Mouse (Mus musculus) heart, adult 2 months (tissue): Measurements from ENCODE around the gene Kdm3a. TPM values are rescaled to one million over a fixed set of nuclear protein-coding genes. Genes with fewer than 3 reads are reported as not detected.

Experiments
- DNase-seq, 2 experiments: peaks; one replicate each; pipeline ENCODE4 v3.0.0; 2021
- H3K27ac ChIP-seq: fragments of 200-600 bp; 2 replicates; pipeline ENCODE4 v1.8.1; 2022
- H3K27me3 ChIP-seq: fragments of 200-500 bp; 2 replicates; pipeline ENCODE4 v1.6.1; 2012; ENCODE audit warnings: mild to moderate bottlenecking, low read length, inconsistent platforms, mixed read lengths; ENCODE audit not compliant: control insufficient read depth, insufficient read depth
- H3K36me3 ChIP-seq: fragments of 200-500 bp; 2 replicates; pipeline ENCODE4 v1.6.1; 2012; ENCODE audit warnings: low read length, inconsistent platforms; ENCODE audit not compliant: control insufficient read depth, insufficient read depth
- H3K4me1 ChIP-seq: fragments of 200-500 bp; 2 replicates; pipeline ENCODE4 v1.6.1; 2011; ENCODE audit warnings: low read length; ENCODE audit not compliant: control insufficient read depth, insufficient read depth
- H3K4me3 ChIP-seq: fragments of 200-600 bp; 2 replicates; pipeline ENCODE4 v1.8.1; 2022
- H3K79me2 ChIP-seq: fragments of 200-500 bp; replicated peaks from 2 replicates; pipeline ENCODE4 v1.6.1; 2012; ENCODE audit warnings: mild to moderate bottlenecking, inconsistent platforms, low read length, moderate library complexity, mixed read lengths; ENCODE audit not compliant: control insufficient read depth, insufficient read depth
- H3K9ac ChIP-seq: fragments of 200-500 bp; 2 replicates; pipeline ENCODE4 v1.6.1; 2012; ENCODE audit warnings: low read depth, mild to moderate bottlenecking, control low read depth, inconsistent platforms, low read length, mixed read lengths
- CTCF ChIP-seq: fragments of 200-600 bp; IDR thresholded peaks from 2 replicates; pipeline ENCODE4 v1.8.1; 2022; ENCODE audit warnings: antibody characterized with exemption, mild to moderate bottlenecking, moderate library complexity
- EP300 ChIP-seq: fragments of 200-500 bp; IDR thresholded peaks from 2 replicates; pipeline ENCODE4 v1.6.1; 2011; ENCODE audit warnings: low read depth, low read length, control low read depth; ENCODE audit not compliant: insufficient read depth
- POLR2A ChIP-seq: fragments of 200-500 bp; IDR thresholded peaks from 2 replicates; pipeline ENCODE4 v1.6.1; 2011; ENCODE audit warnings: mild to moderate bottlenecking, low read depth, low read length, control low read depth; ENCODE audit not compliant: insufficient read depth
- WGBS: fragments of 180-500 bp; shearing (Covaris S2); methylation state at CpG from one replicate; pipeline ENCODE4 v1.1.7; 2018; 5-methylcytosine and 5-hydroxymethylcytosine counted together
- intact Hi-C: fragments of 180-260 bp; cut with DNase I; formaldehyde crosslinking; loops from one replicate; pipeline ENCODE4 v1.15.1; 2025
- polyA plus RNA-seq: library from polyadenylated mRNA; depleted of rRNA; stranded (reverse); fragments of >200 nt; gene quantifications from 2 replicates; pipeline ENCODE4 v1.2.3, GENCODE M21; 2012; rRNA removed
- total RNA-seq, 2 experiments: library from RNA; stranded (reverse); gene quantifications; 2 replicates each; pipeline ENCODE4 v1.2.3; 2021

Kdm3a gene
- total and polyA plus RNA-seq, 3 experiments: 8.2 to 18.2 (median 17.7) TPM

DNA sequence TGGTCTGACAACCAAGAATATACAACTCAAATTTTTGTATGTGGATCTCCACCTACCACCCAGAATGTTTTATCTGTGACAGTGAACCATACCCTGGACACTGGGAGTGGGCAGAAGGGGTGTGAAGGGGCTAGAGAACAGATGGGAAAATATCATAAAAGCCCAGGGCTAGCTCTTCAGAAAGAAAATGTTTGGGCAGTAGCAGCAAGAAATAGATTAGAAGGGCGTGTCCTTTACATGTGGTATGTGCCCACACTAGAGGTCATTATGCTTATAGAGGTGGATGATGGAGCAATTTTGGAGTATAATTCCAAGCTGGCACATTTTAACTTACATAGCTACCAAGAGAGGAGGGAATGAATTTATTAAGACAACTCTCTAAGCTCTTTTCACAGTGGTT, 57.4 kb downstream of the Kdm3a start:
- H3K27ac ChIP-seq: no peak overlapping the region
- H3K27me3 ChIP-seq: no peaks in the 10 kb centered on the region
- DNase-seq: no peak
- intact Hi-C loops: no loop called here
- no peak overlapping the region for H3K9ac ChIP-seq
- TF ChIP-seq POLR2A (no peak), CTCF (no peak), EP300 (no peak)
- no peaks in the 10 kb centered on the region for H3K79me2 ChIP-seq
- H3K4me1 ChIP-seq: no peaks in the 10 kb centered on the region
- H3K4me3 ChIP-seq: no peak overlapping the region
- H3K36me3 ChIP-seq: no peaks in the 10 kb centered on the region
- 98% methylated on average over 1 of the region's 1 CpGs for WGBS

DNA sequence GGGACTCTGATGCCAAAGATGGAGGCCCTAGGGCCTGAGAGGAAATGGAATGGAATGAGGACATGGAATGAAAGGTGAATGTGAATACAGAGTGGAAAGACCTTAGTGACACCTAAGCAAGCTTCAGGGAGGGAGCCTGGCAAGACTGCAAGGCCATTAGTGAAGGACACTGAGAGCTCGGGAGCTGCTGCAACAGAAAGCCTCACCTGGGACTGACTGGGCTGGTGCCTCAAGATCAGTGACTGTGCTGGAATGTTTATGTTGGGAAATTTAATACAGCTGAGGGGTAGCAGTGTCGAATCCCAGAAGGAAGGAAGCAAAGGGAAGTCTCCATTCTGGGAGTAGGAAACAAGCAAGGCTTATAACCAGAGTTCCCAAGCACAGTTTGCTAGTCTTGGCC, 63.8 kb downstream of the Kdm3a start:
- no peak overlapping the region for H3K9ac ChIP-seq
- no peaks in the 10 kb centered on the region for H3K79me2 ChIP-seq
- no peak overlapping the region for H3K4me3 ChIP-seq
- DNase-seq: no peak
- no peak overlapping the region for H3K27ac ChIP-seq
- H3K36me3 ChIP-seq: no peaks in the 10 kb centered on the region
- intact Hi-C loops: no loop called here
- no peaks in the 10 kb centered on the region for H3K27me3 ChIP-seq
- WGBS: 58% methylated on average over 2 of the region's 2 CpGs
- TF ChIP-seq POLR2A (no peak), CTCF (no peak), EP300 (no peak)
- H3K4me1 ChIP-seq: no peaks in the 10 kb centered on the region

DNA sequence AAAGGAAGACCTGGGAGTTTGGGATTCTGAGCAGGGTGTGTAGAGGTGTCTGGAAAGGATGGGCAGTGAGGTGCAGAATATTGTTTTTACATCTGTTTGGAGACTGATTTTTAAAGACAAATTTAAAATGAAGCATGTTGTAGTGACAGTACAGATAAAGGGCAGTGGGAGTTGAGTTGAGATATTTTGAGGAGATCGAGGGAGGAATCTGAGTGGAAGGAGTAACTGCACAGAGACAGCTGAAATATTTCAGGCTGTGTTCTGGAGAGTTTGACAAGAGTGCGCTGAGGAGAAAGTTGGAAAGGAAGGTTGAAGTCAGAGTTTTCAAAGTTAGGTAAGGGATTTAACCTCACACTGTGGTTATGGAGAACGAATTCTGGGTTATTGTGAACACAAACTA, 64.2 kb downstream of the Kdm3a start:
- intact Hi-C loops: no loop called here
- no peak for DNase-seq
- WGBS: 68% methylated on average over 3 of the region's 3 CpGs
- TF ChIP-seq POLR2A: no peak
- no peak for TF ChIP-seq CTCF
- no peak for TF ChIP-seq EP300
- Histone ChIP-seq H3K9ac (no peak overlapping the region), H3K27ac (no peak overlapping the region), H3K27me3 (no peaks in the 10 kb centered on the region), H3K79me2 (no peaks in the 10 kb centered on the region), H3K36me3 (no peaks in the 10 kb centered on the region), H3K4me3 (no peak overlapping the region), H3K4me1 (no peaks in the 10 kb centered on the region)

DNA sequence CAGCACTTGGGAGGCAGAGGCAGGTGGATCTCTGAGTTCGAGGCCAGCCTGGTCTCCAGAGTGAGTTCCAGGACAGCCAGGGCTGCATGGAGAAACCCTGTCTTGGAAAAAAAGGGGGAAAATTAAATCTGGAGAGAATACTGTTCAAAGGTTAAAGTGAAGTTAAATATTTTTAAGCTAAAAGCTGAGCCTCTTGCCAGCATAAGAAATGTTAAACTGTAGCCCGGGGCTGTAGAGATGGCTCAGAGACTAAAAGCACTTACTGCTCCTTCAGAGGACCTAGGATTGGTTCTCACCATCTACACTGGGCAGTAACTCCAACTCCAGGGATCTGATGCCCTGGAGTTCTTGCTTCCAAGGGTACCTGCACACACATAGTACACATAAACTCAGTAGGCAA, 76.0 kb downstream of the Kdm3a start:
- WGBS: 97% methylated on average over 2 of the region's 2 CpGs
- peaks cover 3% of the 10 kb centered on the region for H3K4me1 ChIP-seq
- H3K4me3 ChIP-seq: no peak overlapping the region
- peaks cover 4% of the 10 kb centered on the region for H3K36me3 ChIP-seq
- no peak for DNase-seq
- H3K27ac ChIP-seq: no peak overlapping the region
- no peaks in the 10 kb centered on the region; the same call in 1 of the 2 replicates for H3K79me2 ChIP-seq
- TF ChIP-seq EP300: no peak
- no peaks in the 10 kb centered on the region for H3K27me3 ChIP-seq
- intact Hi-C loops: no loop called here
- H3K9ac ChIP-seq: no peak overlapping the region

DNA sequence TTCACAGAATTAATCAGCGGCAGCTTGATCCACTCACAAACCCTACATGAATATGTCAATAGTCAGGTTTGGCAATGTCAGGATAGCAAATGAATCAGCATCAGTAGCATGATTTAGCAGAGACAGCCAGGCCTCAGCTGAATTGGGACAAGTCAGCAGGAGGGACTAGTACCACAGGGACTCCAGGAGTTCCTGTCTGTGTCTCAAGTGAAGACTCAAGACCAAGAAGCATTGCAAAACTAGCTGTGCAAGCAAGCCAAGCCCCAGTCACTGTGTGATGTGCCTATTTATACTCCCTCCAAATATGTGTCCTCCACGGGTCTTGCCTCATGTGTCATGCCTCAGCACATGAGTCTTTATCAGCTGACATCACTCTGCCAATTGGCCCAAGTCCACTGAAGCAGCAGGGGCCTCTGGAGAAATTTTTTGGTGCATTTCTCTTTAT, 77.3 kb downstream of the Kdm3a start:
- peak; percentile 28 to 56 for DNase-seq

DNA sequence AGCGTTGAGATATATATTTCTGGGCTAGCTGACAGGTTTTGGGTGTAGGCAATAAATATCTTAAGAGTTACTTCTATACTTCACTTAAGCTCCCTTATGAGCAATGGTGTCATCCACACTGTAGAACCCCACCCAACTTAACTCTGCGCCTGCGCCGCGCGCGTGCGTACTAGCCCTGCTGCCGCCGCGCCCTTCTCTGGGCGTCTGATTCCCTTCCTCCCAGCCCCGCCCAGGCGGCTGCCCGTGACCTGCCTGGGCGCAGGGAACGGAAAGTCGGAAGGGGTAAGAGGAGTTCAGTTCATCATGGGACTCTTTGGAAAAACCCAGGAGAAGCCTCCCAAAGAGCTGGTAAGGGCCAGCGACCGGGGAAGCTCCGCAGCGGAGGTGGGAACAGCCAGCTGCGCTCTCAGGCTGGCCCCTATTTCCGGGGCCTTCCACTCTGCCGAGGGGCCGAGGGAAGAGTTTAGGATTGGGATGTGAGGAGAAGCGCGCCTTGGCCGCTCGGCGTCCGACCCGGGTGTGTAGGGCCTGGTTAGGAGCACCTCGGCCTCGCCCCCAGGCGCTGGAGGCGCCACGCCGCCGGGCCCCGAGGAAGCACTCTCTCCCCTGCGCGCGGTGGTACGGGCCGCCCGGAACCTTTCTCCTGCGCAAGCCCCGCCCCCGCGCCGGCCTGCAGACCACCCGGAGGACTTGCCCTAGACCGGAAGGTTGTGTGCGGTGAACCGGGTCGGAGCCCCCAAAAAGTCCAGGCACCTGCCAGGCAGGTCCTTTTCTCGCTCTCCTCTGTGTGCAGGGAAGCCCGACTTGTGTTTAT, 88.9 kb downstream of the Kdm3a start, which contains the start of gene Chmp3:
Gene Chmp3 (plus strand): TSS at position 112 of the 814 bp plus-strand sequence.
- no peaks in the 10 kb centered on the region for H3K36me3 ChIP-seq
- H3K27ac ChIP-seq: peak within 1 kb of the TSS; percentile 100
- WGBS: under 1% methylated on average over 59 of the region's 59 CpGs
- peak; percentile 97 to 99 for DNase-seq
- TF ChIP-seq POLR2A (peak; percentile 93), CTCF (no peak), EP300 (peak; percentile 43; the same call in 1 of the 2 replicates)
- intact Hi-C loops: loop anchor here (1.0 to 5.0 kb wide), 4 partner anchors 51 to 271 kb away; partner anchors contain the start of genes Kdm3a, Rmnd5a and Rnf103
- peak within 1 kb of the TSS; percentile 96 for H3K9ac ChIP-seq
- H3K4me3 ChIP-seq: peak within 1 kb of the TSS; percentile 96
- peaks cover 2% of the 10 kb centered on the region; the same call in 1 of the 2 replicates for H3K79me2 ChIP-seq
- H3K4me1 ChIP-seq: peaks cover 3% of the 10 kb centered on the region; the same call in 1 of the 2 replicates
- H3K27me3 ChIP-seq: no peaks in the 10 kb centered on the region

More for the DNA sequence above, 77.3 kb downstream of the Kdm3a start:
- Histone ChIP-seq H3K4me1 (peaks cover 3% of the 10 kb centered on the region), H3K4me3 (no peak overlapping the region), H3K27ac (no peak overlapping the region; the same call in 1 of the 2 replicates), H3K9ac (no peak overlapping the region), H3K79me2 (no peaks in the 10 kb centered on the region; the same call in 1 of the 2 replicates), H3K36me3 (peaks cover 4% of the 10 kb centered on the region), H3K27me3 (no peaks in the 10 kb centered on the region)
- intact Hi-C loops: no loop called here
- TF ChIP-seq EP300 (0 out of 2 replicates have a peak, but pooled peaks have one; percentile 48), CTCF (no peak), POLR2A (no peak)
- WGBS: 47% methylated on average over 2 of the region's 2 CpGs

Other genes with a start within 250 kb of the Kdm3a start
- gene Rmnd5a, start 192.4 kb downstream of the Kdm3a start, total RNA-seq: 10 to 100 TPM; 67.6 to 78.1 TPM
- 28.2 and 56.9 TPM in 2 replicates for gene Rmnd5a, start 192.4 kb downstream of the Kdm3a start, polyA plus RNA-seq
- gene Rnf103, start 139.1 kb downstream of the Kdm3a start, total RNA-seq: 10 to 100 TPM; 20.8 to 26.7 TPM
- 7.6 and 12.1 TPM in 2 replicates for gene Rnf103, start 139.1 kb downstream of the Kdm3a start, polyA plus RNA-seq
- gene Chmp3, start 89.2 kb downstream of the Kdm3a start, total RNA-seq: 10 to 100 TPM; 45.7 to 59.0 TPM
- 34.4 and 56.7 TPM in 2 replicates for gene Chmp3, start 89.2 kb downstream of the Kdm3a start, polyA plus RNA-seq
- 10 to 100 TPM; 16.7 to 18.4 TPM for gene Reep1, start 74.6 kb upstream of the Kdm3a start, total RNA-seq
- 12.1 and 25.0 TPM in 2 replicates for gene Reep1, start 74.6 kb upstream of the Kdm3a start, polyA plus RNA-seq
- gene Mrpl35, start 194.0 kb upstream of the Kdm3a start, total RNA-seq: 10 to 100 TPM; 48.2 to 49.0 TPM
- 14.3 and 23.9 TPM in 2 replicates for gene Mrpl35, start 194.0 kb upstream of the Kdm3a start, polyA plus RNA-seq
- 100 to 1,000 TPM; 552 to 624 TPM for gene Immt, start 198.3 kb upstream of the Kdm3a start, total RNA-seq
- gene Immt, start 198.3 kb upstream of the Kdm3a start, polyA plus RNA-seq: 174 and 279 TPM in 2 replicates